18 mouse cellular contexts compared by ENCODE assay signal in the genomic region with DNA sequence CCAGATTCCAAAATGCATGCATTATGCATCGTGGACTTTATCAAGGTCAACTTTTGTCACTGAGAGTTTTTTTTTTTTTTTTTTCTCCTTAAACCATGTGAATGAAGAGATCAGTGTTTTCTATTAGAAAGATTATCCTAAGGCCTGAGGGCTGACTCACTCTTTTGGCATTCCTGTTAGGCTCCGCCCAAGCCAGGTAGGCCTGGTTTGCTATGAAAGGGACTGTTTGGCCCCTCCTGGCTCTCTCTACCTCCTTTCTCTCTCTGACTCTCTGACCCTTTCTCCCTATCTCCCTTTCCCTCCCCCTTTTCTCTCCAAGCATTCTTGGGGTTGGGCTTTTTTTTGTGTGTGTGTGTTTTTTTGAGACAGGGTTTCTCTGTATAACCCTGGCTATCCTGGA. TPM values are rescaled to one million over a fixed set of nuclear protein-coding genes. Genes with fewer than 3 reads are reported as not detected.
"Had no signal": no experiment of that assay in that cellular context is flagged by ENCODE, and none has a peak within 500 bp of the region (broad histone marks: within the 10 kb centered on the region; RNA-seq: fewer than 3 reads in every experiment).

No protein-coding gene starts in this region.

- H3K4me1 ChIP-seq: limb, embryonic 10.5 days; liver, embryonic 15.5 days; lung, embryonic 15.5 days; midbrain, embryonic 10.5 days; neural tube, embryonic 15.5 days had no signal

- DNase-seq: kidney, adult 8-10 months; kidney, postnatal 4 days; lung, postnatal 4 days; midbrain, embryonic 14.5 days; right cerebral cortex, adult 18-20 months; thymus, postnatal 14 days had no signal

- H3K9ac ChIP-seq: liver, embryonic 15.5 days; lung, embryonic 15.5 days; neural tube, embryonic 15.5 days had no signal

- H3K27ac ChIP-seq: kidney, postnatal 0 days; layer of hippocampus, adult 2 months; limb, embryonic 10.5 days; liver, embryonic 15.5 days; lung, embryonic 15.5 days; midbrain, embryonic 10.5 days; neural tube, embryonic 15.5 days had no signal

- H3K27me3 ChIP-seq: liver, embryonic 15.5 days; lung, embryonic 15.5 days; neural tube, embryonic 15.5 days had no signal

- H3K9me3 ChIP-seq: limb, embryonic 10.5 days; liver, embryonic 15.5 days; lung, embryonic 15.5 days; midbrain, embryonic 10.5 days; neural tube, embryonic 15.5 days had no signal

- H3K36me3 ChIP-seq: limb, embryonic 10.5 days; liver, embryonic 15.5 days; lung, embryonic 15.5 days; midbrain, embryonic 10.5 days; neural tube, embryonic 15.5 days had no signal

- H3K4me2 ChIP-seq: liver, embryonic 11.5 days; liver, embryonic 15.5 days; lung, embryonic 15.5 days; neural tube, embryonic 15.5 days had no signal

- H3K4me3 ChIP-seq: layer of hippocampus, adult 2 months; limb, embryonic 10.5 days; liver, embryonic 15.5 days; lung, embryonic 15.5 days; midbrain, embryonic 10.5 days; myocyte; neural tube, embryonic 15.5 days had no signal

RNA-seq across cellular contexts. Expression of a gene that starts 23.7 kb away (rescaled TPM):
- total RNA-seq: layer of hippocampus, adult 2 months; layer of hippocampus, postnatal 10 days; megakaryocyte, adult 5-6 weeks had no signal
- polyA plus RNA-seq: kidney, postnatal 0 days; limb, embryonic 14.5 days; liver, embryonic 11.5 days; midbrain, embryonic 14.5 days; myocyte; neural tube, embryonic 15.5 days had no signal
